Mouse (Mus musculus) colon, adult 2 months (tissue): ENCODE measurements around the gene Rasl11b. TPM values are rescaled to one million over a fixed set of nuclear protein-coding genes. Genes with fewer than 3 reads are reported as not detected.

Experiments used
- polyA plus RNA-seq: library from polyadenylated mRNA; depleted of rRNA; stranded (reverse); fragments of >200 nt; gene quantifications from 2 replicates; pipeline ENCODE4 v1.2.3, GENCODE M21; 2012; rRNA removed

Gene Rasl11b
- 18.0 and 19.9 TPM in 2 replicates for polyA plus RNA-seq

DNA sequence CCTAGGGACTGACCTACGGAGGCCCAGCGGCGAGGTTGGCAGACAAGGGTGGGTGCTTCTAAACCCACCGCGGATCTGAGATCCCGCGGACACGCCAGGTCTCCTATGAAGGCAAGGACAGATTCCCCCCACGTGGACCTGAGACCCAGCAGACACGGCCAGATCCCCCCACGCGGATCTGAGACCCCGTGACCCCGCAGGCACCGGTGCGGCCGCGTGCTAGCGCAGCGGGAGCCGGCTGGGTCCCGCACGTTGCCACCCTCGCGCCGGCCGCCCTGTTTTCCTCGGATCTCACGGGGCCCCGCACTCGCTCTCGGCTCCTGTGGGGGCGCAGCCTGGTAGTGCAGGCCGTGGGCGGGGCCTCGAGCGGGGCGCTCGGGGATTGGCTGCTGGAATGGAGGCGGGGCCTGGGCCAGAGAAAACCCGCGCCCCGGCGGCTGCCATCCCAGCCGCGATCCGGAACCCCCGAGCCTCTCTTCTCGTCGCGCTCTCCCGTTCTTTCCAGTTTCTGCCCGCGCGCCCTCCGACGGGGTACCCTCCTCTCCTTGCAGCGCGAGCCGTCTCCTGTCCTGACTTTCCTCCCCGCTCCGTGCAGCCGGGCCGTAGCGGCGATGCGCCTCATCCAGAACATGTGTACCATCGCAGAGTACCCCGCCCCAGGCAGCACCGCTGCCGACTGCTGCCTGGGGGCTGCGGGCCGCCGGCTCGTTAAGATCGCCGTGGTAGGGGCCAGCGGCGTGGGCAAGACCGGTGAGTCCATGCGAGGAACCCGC is at the start of gene Rasl11b:
Gene Rasl11b, plus strand, starts transcription at position 446 of the 773 bp plus-strand sequence.

Other genes starting within 250 kb of the Rasl11b start
- 3.1 and 3.5 TPM in 2 replicates for gene Usp46, start 126.9 kb upstream of the Rasl11b start, polyA plus RNA-seq